Mouse (Mus musculus) liver, postnatal 0 days (tissue): ENCODE measurements around the gene Carmil3.

Experiments
- CTCF ChIP-seq: sonication (generic); IDR thresholded peaks from 2 replicates; pipeline ENCODE4 v1.5.1; 2016; ENCODE audit warnings: antibody characterized with exemption, low read depth
- EP300 ChIP-seq: IDR thresholded peaks from 2 replicates; pipeline ENCODE4 v1.6.1; 2016; ENCODE audit warnings: antibody characterized with exemption, low read depth, mild to moderate bottlenecking

DNA sequence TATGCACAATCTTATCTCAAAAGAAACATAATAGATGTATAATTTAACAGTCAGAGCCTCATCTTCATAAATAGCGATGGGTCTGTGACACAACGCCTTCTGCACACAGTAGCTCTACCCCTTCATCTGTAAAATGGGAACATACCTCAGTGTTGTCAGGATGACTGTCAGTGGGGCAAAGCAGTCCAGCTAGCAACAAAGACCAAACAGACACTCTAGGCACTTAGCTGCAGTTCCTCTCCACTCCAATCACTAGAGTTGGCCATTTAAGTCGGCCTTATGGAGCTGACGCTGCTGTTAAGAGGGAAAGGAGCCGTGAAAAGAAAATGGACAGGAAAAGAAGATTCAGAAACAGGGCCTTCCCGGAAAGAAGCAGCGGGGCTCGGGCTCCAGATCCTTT, 61.3 kb downstream of the Carmil3 start:
- no peak for TF ChIP-seq CTCF
- TF ChIP-seq EP300, result no peak
